Mouse (Mus musculus): ENCODE measurements around the gene Rasa1. TPM values are rescaled to one million over a fixed set of nuclear protein-coding genes. Genes with fewer than 3 reads are reported as not detected.

The Rasa1 gene
- polyA plus RNA-seq, 2 experiments: 52.8 to 63.6 TPM

- H3K27ac ChIP-seq (replicated peaks; ENCODE audit: low read depth, low read length): no peak overlapping the region
- no peak for DNase-seq (ENCODE audit: low spot score)
- no peak for TF ChIP-seq POLR2A (IDR thresholded peaks at IDR 0.05; ENCODE audit: borderline replicate concordance, extremely low read depth, insufficient read depth, insufficient read length)
- H3K36me3 ChIP-seq (ENCODE audit: control insufficient read depth, insufficient read depth, low read length): no peaks in the 10 kb centered on the region
- no peak overlapping the region for H3K4me2 ChIP-seq (replicated peaks; ENCODE audit: low read depth, low read length, severe bottlenecking)
- ATAC-seq (ENCODE audit: low FRiP score, low read depth): no peak
- no peak overlapping the region for H3K4me3 ChIP-seq (replicated peaks; ENCODE audit: low read length)
- H3K4me1 ChIP-seq (ENCODE audit: control insufficient read depth, insufficient read depth, low read length): no peaks in the 10 kb centered on the region
- no peaks in the 10 kb centered on the region for H3K27me3 ChIP-seq (ENCODE audit: control insufficient read depth, insufficient read depth, low read length)
- H3K9me3 ChIP-seq (ENCODE audit: control insufficient read depth, low read length): no peaks in the 10 kb centered on the region
- H3K9ac ChIP-seq (ENCODE audit: low read depth, low read length, severe bottlenecking): no peak overlapping the region
Observed at GRCm38 (mm10) chr13:85273788-85274187, 15.1 kb downstream of the Rasa1 start.

GRCm38 (mm10) chr13:85238760-85239159 is 50.2 kb downstream of the Rasa1 start:
- H3K27ac ChIP-seq (replicated peaks; ENCODE audit: low read depth, low read length): no peak overlapping the region
- no peaks in the 10 kb centered on the region for H3K4me1 ChIP-seq (ENCODE audit: control insufficient read depth, insufficient read depth, low read length)
- 92% methylated on average over 7 of the region's 7 CpGs for WGBS
- peaks cover 9% of the 10 kb centered on the region for H3K36me3 ChIP-seq (ENCODE audit: control insufficient read depth, insufficient read depth, low read length)
- no peak overlapping the region for H3K4me2 ChIP-seq (replicated peaks; ENCODE audit: low read depth, low read length, severe bottlenecking)
- H3K9me3 ChIP-seq (ENCODE audit: control insufficient read depth, low read length): no peaks in the 10 kb centered on the region
- ATAC-seq (ENCODE audit: low FRiP score, low read depth) (no peak), DNase-seq (ENCODE audit: low spot score) (no peak)
- TF ChIP-seq POLR2A (IDR thresholded peaks at IDR 0.05; ENCODE audit: borderline replicate concordance, extremely low read depth, insufficient read depth, insufficient read length): no peak
- H3K9ac ChIP-seq (ENCODE audit: low read depth, low read length, severe bottlenecking): no peak overlapping the region
- no peaks in the 10 kb centered on the region for H3K27me3 ChIP-seq (ENCODE audit: control insufficient read depth, insufficient read depth, low read length)
- H3K4me3 ChIP-seq (replicated peaks; ENCODE audit: low read length): no peak overlapping the region

DNA sequence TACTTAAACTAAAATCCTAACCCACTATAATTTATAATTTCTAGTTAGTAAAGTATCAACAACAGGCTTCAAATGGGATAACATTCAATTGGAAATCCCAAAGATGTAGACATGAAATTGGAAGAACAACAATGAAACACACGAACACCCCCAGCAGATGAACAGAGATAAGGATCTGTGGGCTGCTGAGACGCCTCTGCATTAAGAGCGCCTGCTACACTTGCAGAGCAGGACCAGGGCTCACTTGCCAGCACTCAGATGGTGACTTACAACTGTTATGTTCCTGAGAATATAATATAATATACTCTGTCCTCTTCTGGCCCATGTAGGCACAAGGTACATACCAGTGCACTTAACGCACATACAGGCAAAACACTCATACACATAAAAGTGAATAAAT is 70.3 kb downstream of the Rasa1 start:
- WGBS: 82% methylated on average over 4 of the region's 4 CpGs
- H3K27me3 ChIP-seq (ENCODE audit: control insufficient read depth, insufficient read depth, low read length): no peaks in the 10 kb centered on the region
- H3K36me3 ChIP-seq (ENCODE audit: control insufficient read depth, insufficient read depth, low read length): peaks cover 42% of the 10 kb centered on the region
- no peak overlapping the region for H3K27ac ChIP-seq (replicated peaks; ENCODE audit: low read depth, low read length)
- no peaks in the 10 kb centered on the region for H3K4me1 ChIP-seq (ENCODE audit: control insufficient read depth, insufficient read depth, low read length)
- no peak overlapping the region for H3K4me2 ChIP-seq (replicated peaks; ENCODE audit: low read depth, low read length, severe bottlenecking)
- H3K9me3 ChIP-seq (ENCODE audit: control insufficient read depth, low read length): no peaks in the 10 kb centered on the region
- no peak for TF ChIP-seq POLR2A (IDR thresholded peaks at IDR 0.05; ENCODE audit: borderline replicate concordance, extremely low read depth, insufficient read depth, insufficient read length)
- DNase-seq (ENCODE audit: low spot score): no peak
- no peak overlapping the region for H3K4me3 ChIP-seq (replicated peaks; ENCODE audit: low read length)
- no peak for ATAC-seq (ENCODE audit: low FRiP score, low read depth)
- H3K9ac ChIP-seq (ENCODE audit: low read depth, low read length, severe bottlenecking): no peak overlapping the region

GRCm38 (mm10) chr13:85210353-85210752 is 78.6 kb downstream of the Rasa1 start:
- Histone ChIP-seq H3K9ac (ENCODE audit: low read depth, low read length, severe bottlenecking) (no peak overlapping the region), H3K27ac (replicated peaks; ENCODE audit: low read depth, low read length) (no peak overlapping the region), H3K9me3 (ENCODE audit: control insufficient read depth, low read length) (no peaks in the 10 kb centered on the region), H3K36me3 (ENCODE audit: control insufficient read depth, insufficient read depth, low read length) (peaks cover 38% of the 10 kb centered on the region), H3K4me3 (replicated peaks; ENCODE audit: low read length) (no peak overlapping the region), H3K4me1 (ENCODE audit: control insufficient read depth, insufficient read depth, low read length) (no peaks in the 10 kb centered on the region), H3K27me3 (ENCODE audit: control insufficient read depth, insufficient read depth, low read length) (no peaks in the 10 kb centered on the region), H3K4me2 (replicated peaks; ENCODE audit: low read depth, low read length, severe bottlenecking) (no peak overlapping the region)
- no peak for ATAC-seq (ENCODE audit: low FRiP score, low read depth)
- DNase-seq (ENCODE audit: low spot score): no peak
- 91% methylated on average over 1 of the region's 1 CpGs for WGBS
- no peak for TF ChIP-seq POLR2A (IDR thresholded peaks at IDR 0.05; ENCODE audit: borderline replicate concordance, extremely low read depth, insufficient read depth, insufficient read length)

GRCm38 (mm10) chr13:85208656-85209055 is 80.3 kb downstream of the Rasa1 start:
- no peak for TF ChIP-seq POLR2A (IDR thresholded peaks at IDR 0.05; ENCODE audit: borderline replicate concordance, extremely low read depth, insufficient read depth, insufficient read length)
- H3K4me1 ChIP-seq (ENCODE audit: control insufficient read depth, insufficient read depth, low read length): no peaks in the 10 kb centered on the region
- DNase-seq (ENCODE audit: low spot score) (no peak), ATAC-seq (ENCODE audit: low FRiP score, low read depth) (no peak)
- 93% methylated on average over 6 of the region's 6 CpGs for WGBS
- H3K9me3 ChIP-seq (ENCODE audit: control insufficient read depth, low read length): no peaks in the 10 kb centered on the region
- no peak overlapping the region for H3K27ac ChIP-seq (replicated peaks; ENCODE audit: low read depth, low read length)
- H3K4me3 ChIP-seq (replicated peaks; ENCODE audit: low read length): no peak overlapping the region
- H3K4me2 ChIP-seq (replicated peaks; ENCODE audit: low read depth, low read length, severe bottlenecking): no peak overlapping the region
- H3K9ac ChIP-seq (ENCODE audit: low read depth, low read length, severe bottlenecking): no peak overlapping the region
- H3K36me3 ChIP-seq (ENCODE audit: control insufficient read depth, insufficient read depth, low read length): peaks cover 35% of the 10 kb centered on the region
- no peaks in the 10 kb centered on the region for H3K27me3 ChIP-seq (ENCODE audit: control insufficient read depth, insufficient read depth, low read length)

GRCm38 (mm10) chr13:85207493-85207892 is 81.4 kb downstream of the Rasa1 start:
- H3K4me2 ChIP-seq (replicated peaks; ENCODE audit: low read depth, low read length, severe bottlenecking): no peak overlapping the region
- no peak for TF ChIP-seq POLR2A (IDR thresholded peaks at IDR 0.05; ENCODE audit: borderline replicate concordance, extremely low read depth, insufficient read depth, insufficient read length)
- DNase-seq (ENCODE audit: low spot score): peak; percentile 12
- H3K4me3 ChIP-seq (replicated peaks; ENCODE audit: low read length): no peak overlapping the region
- no peaks in the 10 kb centered on the region for H3K9me3 ChIP-seq (ENCODE audit: control insufficient read depth, low read length)
- no peak overlapping the region for H3K27ac ChIP-seq (replicated peaks; ENCODE audit: low read depth, low read length)
- H3K9ac ChIP-seq (ENCODE audit: low read depth, low read length, severe bottlenecking): no peak overlapping the region
- H3K27me3 ChIP-seq (ENCODE audit: control insufficient read depth, insufficient read depth, low read length): no peaks in the 10 kb centered on the region
- peaks cover 36% of the 10 kb centered on the region for H3K36me3 ChIP-seq (ENCODE audit: control insufficient read depth, insufficient read depth, low read length)
- WGBS: 58% methylated on average over 2 of the region's 2 CpGs
- no peak for ATAC-seq (ENCODE audit: low FRiP score, low read depth)
- H3K4me1 ChIP-seq (ENCODE audit: control insufficient read depth, insufficient read depth, low read length): no peaks in the 10 kb centered on the region

Data from limb, embryonic 14.5 days (tissue).